Mouse (Mus musculus): ENCODE results near the gene Hps1. TPM values are rescaled to one million over a fixed set of nuclear protein-coding genes. Genes with fewer than 3 reads are reported as not detected.

Gene Hps1
- total RNA-seq, 2 experiments from 2014 or later: 7.5 to 12.3 TPM

GRCm38 (mm10) chr19:42756671-42757070 lies 23.1 kb downstream of the Hps1 start:
- DNase-seq (ENCODE audit: extremely low spot score in 1 of 2, low spot score in 1 of 2): no peak

GRCm38 (mm10) chr19:42755148-42755870 lies 24.5 kb downstream of the Hps1 start:
- no peak for DNase-seq (ENCODE audit: extremely low spot score in 1 of 2, low spot score in 1 of 2)

GRCm38 (mm10) chr19:42753141-42753917 lies 26.4 kb downstream of the Hps1 start:
- no peak for DNase-seq (ENCODE audit: extremely low spot score in 1 of 2, low spot score in 1 of 2)

GRCm38 (mm10) chr19:42752363-42752931 lies 27.3 kb downstream of the Hps1 start, which contains the start of gene Pyroxd2:
Gene Pyroxd2 (minus strand): TSS chr19:42752775.
- DNase-seq (ENCODE audit: extremely low spot score in 1 of 2, low spot score in 1 of 2): peak; percentile 43 to 51

- DNase-seq (ENCODE audit: extremely low spot score in 1 of 2, low spot score in 1 of 2): no peak
Observed at GRCm38 (mm10) chr19:42750196-42750595, 29.6 kb downstream of the Hps1 start.

GRCm38 (mm10) chr19:42746702-42747101 lies 33.1 kb downstream of the Hps1 start:
- DNase-seq (ENCODE audit: extremely low spot score in 1 of 2, low spot score in 1 of 2): no peak

GRCm38 (mm10) chr19:42745869-42746224 lies 33.9 kb downstream of the Hps1 start:
- no peak for DNase-seq (ENCODE audit: extremely low spot score in 1 of 2, low spot score in 1 of 2)

- DNase-seq (ENCODE audit: extremely low spot score in 1 of 2, low spot score in 1 of 2): no peak
Observed at GRCm38 (mm10) chr19:42745084-42745868, 34.5 kb downstream of the Hps1 start.

- DNase-seq (ENCODE audit: extremely low spot score in 1 of 2, low spot score in 1 of 2): peak in 1 of 2 experiments; percentile 56
Observed at GRCm38 (mm10) chr19:42744162-42744586, 35.6 kb downstream of the Hps1 start.

- no peak for DNase-seq (ENCODE audit: extremely low spot score in 1 of 2, low spot score in 1 of 2)
Observed at GRCm38 (mm10) chr19:42743261-42743660, 36.5 kb downstream of the Hps1 start.

GRCm38 (mm10) chr19:42741884-42742283 lies 37.9 kb downstream of the Hps1 start:
- DNase-seq (ENCODE audit: extremely low spot score in 1 of 2, low spot score in 1 of 2): peak in 1 of 2 experiments; percentile 34

- no peak for DNase-seq (ENCODE audit: extremely low spot score in 1 of 2, low spot score in 1 of 2)
Observed at GRCm38 (mm10) chr19:42740163-42740899, 39.4 kb downstream of the Hps1 start.

GRCm38 (mm10) chr19:42739734-42740133 lies 40.0 kb downstream of the Hps1 start:
- no peak for DNase-seq (ENCODE audit: extremely low spot score in 1 of 2, low spot score in 1 of 2)

GRCm38 (mm10) chr19:42737753-42738152 lies 42.0 kb downstream of the Hps1 start:
- DNase-seq (ENCODE audit: extremely low spot score in 1 of 2, low spot score in 1 of 2): no peak

GRCm38 (mm10) chr19:42734982-42735381 lies 44.8 kb downstream of the Hps1 start:
- no peak for DNase-seq (ENCODE audit: extremely low spot score in 1 of 2, low spot score in 1 of 2)

GRCm38 (mm10) chr19:42727424-42727823 lies 52.4 kb downstream of the Hps1 start:
- DNase-seq (ENCODE audit: extremely low spot score in 1 of 2, low spot score in 1 of 2): no peak

GRCm38 (mm10) chr19:42726766-42727165 lies 53.0 kb downstream of the Hps1 start:
- no peak for DNase-seq (ENCODE audit: extremely low spot score in 1 of 2, low spot score in 1 of 2)

GRCm38 (mm10) chr19:42725973-42726350 lies 53.8 kb downstream of the Hps1 start:
- no peak for DNase-seq (ENCODE audit: extremely low spot score in 1 of 2, low spot score in 1 of 2)

GRCm38 (mm10) chr19:42725056-42725972 lies 54.5 kb downstream of the Hps1 start:
- no peak for DNase-seq (ENCODE audit: extremely low spot score in 1 of 2, low spot score in 1 of 2)

Data from layer of hippocampus, postnatal 25 days (tissue).